Mouse (Mus musculus): ENCODE measurements around the gene Aph1c. TPM values are rescaled to one million over a fixed set of nuclear protein-coding genes. Genes with fewer than 3 reads are reported as not detected.
A peak's percentile ranks its signal among the peaks of the same experiment; 100 is the strongest.
"Not testable (repeated sequence)": the region's sequence is repeated elsewhere in the genome, so short reads cannot be mapped to it uniquely, and the experiment has no call there.

Gene Aph1c
- total RNA-seq, 2 experiments from 2014 or later: 0.72 to 2.6 TPM

- no peak for DNase-seq
Observed at GRCm38 (mm10) chr9:66832366-66832908, 2.1 kb downstream of the Aph1c start.

- peak; percentile 45 to 62 for DNase-seq
Observed at GRCm38 (mm10) chr9:66825990-66826389, 8.5 kb downstream of the Aph1c start.

- not testable (repeated sequence) for DNase-seq
Observed at GRCm38 (mm10) chr9:66822255-66822654, 12.3 kb downstream of the Aph1c start.

- DNase-seq: no peak
Observed at GRCm38 (mm10) chr9:66820996-66821395, 13.5 kb downstream of the Aph1c start.

- DNase-seq: no peak
Observed at GRCm38 (mm10) chr9:66813392-66813791, 21.1 kb downstream of the Aph1c start.

GRCm38 (mm10) chr9:66805951-66806350 lies 28.6 kb downstream of the Aph1c start:
- not testable (repeated sequence) for DNase-seq

GRCm38 (mm10) chr9:66801947-66802346 lies 32.6 kb downstream of the Aph1c start:
- DNase-seq: no peak

- no peak for DNase-seq
Observed at GRCm38 (mm10) chr9:66796739-66797138, 37.8 kb downstream of the Aph1c start, which contains the start of gene Gm10647. TSS of gene Gm10647 (plus strand) at chr9:66797039.

- DNase-seq: peak; percentile 97 to 99
Observed at GRCm38 (mm10) chr9:66795464-66796324, 38.8 kb downstream of the Aph1c start, which contains the start of gene Aph1b. TSS of gene Aph1b (minus strand) at chr9:66795490.

GRCm38 (mm10) chr9:66794629-66795463 lies 39.7 kb downstream of the Aph1c start:
- peak in 1 of 2 experiments; percentile 34 for DNase-seq

GRCm38 (mm10) chr9:66787821-66788220 lies 46.7 kb downstream of the Aph1c start:
- peak; percentile 30 to 64 for DNase-seq

GRCm38 (mm10) chr9:66784552-66784951 lies 50.0 kb downstream of the Aph1c start:
- DNase-seq: not testable (repeated sequence)

- no peak for DNase-seq
Observed at GRCm38 (mm10) chr9:66770701-66771100, 63.8 kb downstream of the Aph1c start.

- no peak for DNase-seq
Observed at GRCm38 (mm10) chr9:66769275-66769674, 65.3 kb downstream of the Aph1c start.

- no peak for DNase-seq
Observed at GRCm38 (mm10) chr9:66768721-66769120, 65.8 kb downstream of the Aph1c start.

Other genes starting within 250 kb of the Aph1c start
- 10 to 100 TPM; 14.4 to 19.6 TPM for gene Usp3, start 241.6 kb downstream of the Aph1c start, total RNA-seq (2021)
- gene Car12, start 121.0 kb downstream of the Aph1c start, total RNA-seq (2021): not detected
- 1 to 10 TPM; 5.7 to 6.2 TPM for gene Aph1b, start 39.2 kb downstream of the Aph1c start, total RNA-seq (2021)
- gene Gm10647, start 37.7 kb downstream of the Aph1c start, total RNA-seq (2021): not detected
- gene Rab8b, start 85.0 kb upstream of the Aph1c start, total RNA-seq (2021): 10 to 100 TPM in 1 of 2 experiments, 1 to 10 TPM in 1; 8.8 to 10.4 TPM
- 100 to 1,000 TPM; 151 to 172 TPM for gene Rps27l, start 111.4 kb upstream of the Aph1c start, total RNA-seq (2021)
- gene Lactb, start 140.8 kb upstream of the Aph1c start, total RNA-seq (2021): 10 to 100 TPM; 23.2 to 24.4 TPM
- over 10,000 TPM in 1 of 2 experiments, 1,000 to 10,000 TPM in 1; 9,705 to 11,464 TPM for gene Tpm1, start 214.7 kb upstream of the Aph1c start, total RNA-seq (2021)

Measured in heart, adult 18-20 months (tissue).